Mouse (Mus musculus) inflammation-experienced regulatory T-cells, adult 6 months (primary cell): ENCODE data around the gene Psmd8. TPM values are rescaled to one million over a fixed set of nuclear protein-coding genes. Genes with fewer than 3 reads are reported as not detected.
"Not testable (repeated sequence)": the region's sequence is repeated elsewhere in the genome, so short reads cannot be mapped to it uniquely, and the experiment has no call there.

Experiments used
- ATAC-seq: one replicate; pipeline ENCODE4 v1.8.0; 2017
- polyA plus RNA-seq, 3 experiments: library from polyadenylated mRNA; unstranded; fragments of 100-300 nt; shearing (Covaris generic); gene quantifications; one replicate each; pipeline ENCODE4 v1.2.1; 2017

Psmd8 gene
- polyA plus RNA-seq, 3 experiments from 2014 or later: 174 to 249 (median 197) TPM

DNA sequence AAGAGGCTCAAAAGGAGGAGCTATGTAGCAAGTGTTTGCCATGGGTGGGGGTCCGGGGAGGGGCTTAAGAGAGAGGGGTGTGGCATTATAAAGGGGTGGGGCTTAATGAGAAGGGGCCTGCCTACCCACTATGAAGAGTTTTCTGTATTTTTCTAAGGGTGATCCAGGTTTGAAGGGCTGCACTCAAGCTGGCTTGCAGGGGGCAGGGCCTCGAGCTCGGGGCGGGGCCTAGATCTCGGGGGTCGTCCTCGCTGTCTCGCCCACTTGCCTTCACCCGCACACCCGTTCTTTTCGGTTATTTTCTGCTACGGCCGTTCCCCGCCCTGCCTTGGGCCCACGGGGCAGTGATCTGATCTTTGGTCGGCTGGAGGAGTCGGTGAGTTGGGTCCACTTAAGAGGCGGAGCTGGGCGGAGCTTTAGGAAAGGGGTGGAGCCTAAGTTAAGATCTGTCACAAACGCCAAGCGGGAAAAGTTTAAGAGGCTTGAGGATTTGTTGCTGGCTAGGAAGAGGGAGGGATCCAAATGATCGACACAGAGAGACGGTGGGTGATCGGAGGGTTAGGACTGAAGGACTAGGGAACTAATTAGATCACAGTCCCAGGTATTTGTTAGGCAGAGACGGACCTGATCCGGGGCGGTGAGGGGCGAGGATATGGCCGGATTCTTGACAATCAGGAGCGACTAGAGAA, 10.3 kb downstream of the Psmd8 start, which contains the start of the genes Ggn and Spred3:
TSS of gene Ggn (plus strand) at position 145 of the 689 bp plus-strand sequence.
TSS of gene Spred3 (minus strand) at position 346 of the 689 bp plus-strand sequence.
- ATAC-seq: no peak

GRCm38 (mm10) chr7:29169231-29170065, 11.1 kb downstream of the Psmd8 start:
- ATAC-seq: peak; percentile 21

- no peak for ATAC-seq
Measured at GRCm38 (mm10) chr7:29168791-29169230, 11.7 kb downstream of the Psmd8 start.

- ATAC-seq: no peak
Measured at GRCm38 (mm10) chr7:29168121-29168695, 12.3 kb downstream of the Psmd8 start.

- no peak for ATAC-seq
Measured at GRCm38 (mm10) chr7:29167656-29168055, 12.8 kb downstream of the Psmd8 start.

DNA sequence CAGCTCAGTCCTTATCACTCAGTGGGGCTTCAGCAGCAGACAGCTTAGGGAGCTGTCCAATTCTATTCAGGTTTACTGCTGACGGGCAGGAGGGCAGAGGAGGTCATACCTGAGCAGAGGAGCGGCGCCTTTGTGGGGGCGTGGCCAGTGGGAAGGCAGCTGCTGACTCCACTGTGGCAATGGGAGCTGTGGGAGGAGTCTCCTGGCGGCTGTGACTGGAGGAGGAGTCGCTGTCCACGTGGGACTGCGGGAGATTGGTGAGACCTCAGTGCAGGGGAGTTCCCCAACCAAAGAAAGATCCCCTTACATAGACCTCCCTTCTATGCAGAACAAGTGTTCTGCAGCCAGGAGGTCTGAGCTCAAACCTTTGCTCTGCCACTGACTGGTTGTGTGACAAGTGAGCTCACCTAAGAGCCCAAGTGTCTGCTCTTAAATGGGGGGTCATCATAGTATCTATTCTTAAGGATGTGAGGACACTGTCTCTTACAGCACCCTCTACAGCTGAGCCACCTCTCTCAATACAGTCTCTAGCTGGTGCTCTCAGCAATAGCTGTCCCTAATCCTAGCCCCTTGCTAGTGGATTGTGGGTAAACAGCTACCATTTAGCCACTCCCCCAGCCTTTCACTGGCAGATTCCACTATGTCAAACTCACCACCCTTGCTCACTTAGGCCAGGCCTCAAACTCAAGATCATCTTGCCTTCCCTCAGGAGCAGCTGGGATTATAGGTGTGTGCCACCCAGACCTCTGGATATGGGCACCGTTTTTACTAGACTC, 17.6 kb downstream of the Psmd8 start:
- peak; percentile 35 for ATAC-seq

DNA sequence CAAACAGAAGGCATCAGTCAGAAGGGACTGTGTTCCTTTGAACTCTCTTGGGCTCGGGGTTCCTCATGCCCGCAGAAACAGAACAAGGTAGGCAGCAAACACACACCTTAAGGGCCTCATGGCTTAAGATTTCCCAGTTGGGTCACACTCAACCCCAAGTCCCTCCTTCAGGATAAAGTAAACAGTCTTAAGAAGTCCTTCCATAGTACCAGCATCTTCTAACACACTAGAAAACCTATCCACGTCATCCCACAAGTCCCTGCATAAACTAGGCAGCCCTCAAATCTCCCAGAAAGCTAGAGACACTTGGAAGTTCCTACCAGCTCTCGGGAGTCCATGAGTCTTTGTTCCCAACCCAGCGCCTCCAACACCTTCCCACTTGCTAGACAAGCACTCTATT, 18.2 kb downstream of the Psmd8 start:
- no peak for ATAC-seq

DNA sequence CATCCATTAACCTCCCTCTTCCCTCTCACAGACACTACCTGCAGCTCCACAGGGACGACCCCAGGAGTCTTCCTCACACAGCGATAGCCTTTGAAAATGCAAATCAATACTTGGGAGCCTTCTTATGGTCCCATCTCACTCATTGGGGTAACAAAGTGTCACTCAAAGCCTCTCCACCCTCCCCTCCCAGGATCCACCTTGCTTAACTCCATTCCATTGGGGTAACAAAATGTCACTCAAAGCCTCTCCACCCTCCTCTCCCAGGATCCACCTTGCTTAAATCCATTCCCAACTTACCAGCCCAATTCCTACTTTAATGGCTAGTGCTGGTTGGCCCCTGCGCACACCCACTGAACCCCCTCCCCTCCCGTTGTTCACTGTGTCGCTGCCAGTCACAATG, 22.2 kb downstream of the Psmd8 start:
- no peak for ATAC-seq

GRCm38 (mm10) chr7:29155838-29156782, 24.4 kb downstream of the Psmd8 start, which contains the start of gene Fam98c:
Gene Fam98c, minus strand, starts transcription at chr7:29156234.
- peak; percentile 93 for ATAC-seq

GRCm38 (mm10) chr7:29155196-29155837, 25.2 kb downstream of the Psmd8 start:
- ATAC-seq: peak; percentile 67

- no peak for ATAC-seq
Measured at GRCm38 (mm10) chr7:29154018-29154720, 26.3 kb downstream of the Psmd8 start.

GRCm38 (mm10) chr7:29151486-29151885, 29.0 kb downstream of the Psmd8 start:
- no peak for ATAC-seq

DNA sequence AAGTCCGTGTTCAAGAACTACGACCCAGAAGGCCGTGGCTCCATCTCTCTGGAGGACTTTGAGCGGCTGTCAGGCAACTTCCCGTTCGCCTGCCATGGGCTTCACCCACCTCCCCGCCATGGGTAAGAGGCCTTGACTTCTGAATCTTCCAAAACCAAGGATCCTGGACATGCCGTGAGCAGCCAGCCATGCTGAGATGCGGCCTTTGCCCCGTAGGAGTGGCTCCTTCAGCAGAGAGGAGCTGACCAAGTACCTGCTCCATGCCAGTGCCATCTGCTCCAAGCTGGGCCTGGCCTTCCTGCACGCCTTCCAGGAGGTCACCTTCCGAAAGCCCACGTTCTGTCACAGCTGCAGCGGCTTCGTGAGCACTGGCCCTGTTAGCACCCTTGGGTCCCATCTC, 31.7 kb downstream of the Psmd8 start:
- no peak for ATAC-seq

DNA sequence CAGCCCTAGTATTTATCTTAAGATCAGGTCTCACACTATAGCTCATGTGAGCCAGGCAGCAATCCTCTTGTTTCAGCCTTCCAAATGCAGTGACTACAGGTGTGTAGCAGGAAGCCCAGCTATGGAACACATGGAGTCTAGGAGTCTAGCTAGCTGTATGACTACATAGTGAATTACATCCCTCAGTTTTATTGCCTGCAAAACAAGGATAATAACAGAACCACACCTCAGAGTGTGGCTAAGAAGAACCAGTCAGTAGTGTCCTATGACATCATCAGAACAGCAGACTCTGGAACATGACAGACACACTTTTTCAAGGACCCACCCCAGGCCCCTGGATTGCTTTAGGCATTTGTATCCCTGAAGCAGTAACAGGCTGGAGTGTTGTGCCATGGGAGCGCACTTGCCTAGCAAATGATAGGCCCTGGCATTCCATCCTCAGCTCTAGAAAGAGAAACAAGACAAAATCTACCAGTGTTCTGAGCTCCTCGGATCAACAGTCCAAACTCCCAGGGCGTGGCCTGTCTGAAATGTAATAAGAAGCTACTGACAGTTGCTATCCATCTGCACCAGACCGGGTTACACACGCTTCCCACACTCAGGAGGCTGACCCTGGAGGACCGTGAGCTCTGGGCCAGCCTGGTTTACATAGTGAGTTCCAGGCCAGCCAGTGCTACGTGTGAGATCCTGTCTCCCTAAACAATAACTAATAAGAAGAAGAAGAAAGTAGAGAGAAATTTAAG, 33.7 kb downstream of the Psmd8 start:
- no peak for ATAC-seq

- ATAC-seq: no peak
Measured at GRCm38 (mm10) chr7:29144006-29144405, 36.5 kb downstream of the Psmd8 start.

- peak; percentile 92 for ATAC-seq
Measured at GRCm38 (mm10) chr7:29141416-29141815, 39.1 kb downstream of the Psmd8 start.

GRCm38 (mm10) chr7:29139237-29139636, 41.3 kb downstream of the Psmd8 start:
- not testable (repeated sequence) for ATAC-seq

GRCm38 (mm10) chr7:29137429-29137828, 43.1 kb downstream of the Psmd8 start:
- no peak for ATAC-seq

DNA sequence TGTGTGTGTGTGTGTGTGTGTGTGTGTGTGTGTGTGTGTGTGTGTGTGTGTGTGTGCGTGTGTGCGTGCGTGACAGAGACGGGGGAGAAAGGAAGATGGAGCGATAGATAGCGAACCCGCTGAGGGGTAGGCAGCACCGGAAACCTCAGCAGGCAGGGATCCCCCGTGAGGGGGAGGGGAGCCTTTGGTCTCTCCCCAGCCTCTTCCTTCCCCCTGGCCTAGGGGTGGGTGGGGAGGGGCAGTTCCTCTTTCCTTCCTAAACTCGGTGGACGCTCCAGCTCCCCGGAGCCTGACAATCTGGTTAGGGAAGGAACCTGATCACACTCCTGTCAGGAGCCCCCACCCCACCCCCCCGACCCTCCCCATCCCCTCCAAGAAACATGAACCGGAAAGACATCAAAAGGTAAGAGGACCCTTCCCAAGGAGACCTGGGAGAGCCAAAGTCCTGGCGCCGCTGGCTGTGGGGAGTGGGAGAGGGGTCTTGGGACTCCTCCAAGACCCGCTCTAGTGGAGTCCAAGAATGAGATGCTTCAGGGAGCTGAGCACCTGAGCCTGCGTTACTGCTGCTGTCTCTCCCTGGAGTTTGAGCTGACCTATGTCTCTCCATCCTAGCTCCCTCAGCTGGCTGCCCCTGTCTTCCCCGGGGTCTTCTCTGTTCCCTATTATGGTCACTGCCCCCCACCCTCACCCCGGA, 45.7 kb downstream of the Psmd8 start, which contains the start of gene Rasgrp4:
TSS of gene Rasgrp4 (plus strand) at position 159 of the 694 bp plus-strand sequence.
- peak; percentile 100 for ATAC-seq
